Mouse (Mus musculus): ENCODE measurements around the gene Kalrn. TPM values are rescaled to one million over a fixed set of nuclear protein-coding genes. Genes with fewer than 3 reads are reported as not detected.

Gene Kalrn
- polyA plus RNA-seq, 1 experiment from 2014 or later = 12.7 TPM

- H3K36me3 ChIP-seq = no peaks in the 10 kb centered on the region
- H3K27me3 ChIP-seq = no peaks in the 10 kb centered on the region
- 44% methylated on average over 5 of the region's 5 CpGs for WGBS (ENCODE audit: insufficient replicate concordance)
- no peak overlapping the region for H3K4me3 ChIP-seq (replicated peaks)
- ATAC-seq (ENCODE audit: low read depth) = no peak
- H3K9me3 ChIP-seq (replicated peaks) = no peaks in the 10 kb centered on the region
- no peak overlapping the region for H3K4me2 ChIP-seq
- peaks cover 29% of the 10 kb centered on the region for H3K4me1 ChIP-seq (replicated peaks)
- H3K27ac ChIP-seq = no peak overlapping the region
- H3K9ac ChIP-seq = no peak overlapping the region
- DNase-seq = no peak
Observed at GRCm38 (mm10) chr16:33932126-33932525, 641.2 kb downstream of the Kalrn start.

- DNase-seq (no peak), ATAC-seq (ENCODE audit: low read depth) (no peak)
- 54% methylated on average over 2 of the region's 2 CpGs for WGBS (ENCODE audit: insufficient replicate concordance)
- H3K9me3 ChIP-seq (replicated peaks) = no peaks in the 10 kb centered on the region
- H3K36me3 ChIP-seq = no peaks in the 10 kb centered on the region
- H3K27me3 ChIP-seq = no peaks in the 10 kb centered on the region
- no peak overlapping the region for H3K4me2 ChIP-seq
- no peak overlapping the region for H3K4me3 ChIP-seq (replicated peaks)
- no peak overlapping the region for H3K9ac ChIP-seq
- H3K27ac ChIP-seq = no peak overlapping the region
- peaks cover 29% of the 10 kb centered on the region for H3K4me1 ChIP-seq (replicated peaks)
Observed at GRCm38 (mm10) chr16:33931682-33932081, 641.6 kb downstream of the Kalrn start.

GRCm38 (mm10) chr16:33930785-33931184 is 642.5 kb downstream of the Kalrn start:
- DNase-seq (no peak), ATAC-seq (ENCODE audit: low read depth) (no peak)
- H3K9ac ChIP-seq = no peak overlapping the region
- H3K27ac ChIP-seq = no peak overlapping the region
- H3K27me3 ChIP-seq = no peaks in the 10 kb centered on the region
- whole genome bisulfite sequencing (ENCODE audit: insufficient replicate concordance) = 57% methylated on average over 6 of the region's 6 CpGs
- no peak overlapping the region for H3K4me3 ChIP-seq (replicated peaks)
- H3K9me3 ChIP-seq (replicated peaks) = no peaks in the 10 kb centered on the region
- no peaks in the 10 kb centered on the region for H3K36me3 ChIP-seq
- no peak overlapping the region for H3K4me2 ChIP-seq
- H3K4me1 ChIP-seq (replicated peaks) = peaks cover 29% of the 10 kb centered on the region

GRCm38 (mm10) chr16:33928788-33929462 is 644.4 kb downstream of the Kalrn start:
- no peak for ATAC-seq (ENCODE audit: low read depth)

GRCm38 (mm10) chr16:33927263-33927824 is 646.0 kb downstream of the Kalrn start:
- Histone ChIP-seq H3K9me3 (replicated peaks) (no peaks in the 10 kb centered on the region), H3K27me3 (no peaks in the 10 kb centered on the region), H3K27ac (no peak overlapping the region), H3K4me1 (replicated peaks) (peaks cover 38% of the 10 kb centered on the region), H3K4me3 (replicated peaks) (no peak overlapping the region), H3K36me3 (no peaks in the 10 kb centered on the region), H3K4me2 (no peak overlapping the region), H3K9ac (no peak overlapping the region)
- ATAC-seq (ENCODE audit: low read depth) (no peak), DNase-seq (no peak)
- 59% methylated on average over 6 of the region's 6 CpGs for WGBS (ENCODE audit: insufficient replicate concordance)

More at GRCm38 (mm10) chr16:33928788-33929462, 644.4 kb downstream of the Kalrn start:
- DNase-seq = no peak
- Histone ChIP-seq H3K4me1 (replicated peaks) (peaks cover 24% of the 10 kb centered on the region), H3K4me2 (no peak overlapping the region), H3K27me3 (no peaks in the 10 kb centered on the region), H3K4me3 (replicated peaks) (no peak overlapping the region), H3K9ac (no peak overlapping the region), H3K36me3 (no peaks in the 10 kb centered on the region), H3K27ac (no peak overlapping the region), H3K9me3 (replicated peaks) (no peaks in the 10 kb centered on the region)
- WGBS (ENCODE audit: insufficient replicate concordance) = 52% methylated on average over 9 of the region's 9 CpGs

- Histone ChIP-seq H3K27ac (no peak overlapping the region), H3K9me3 (replicated peaks) (no peaks in the 10 kb centered on the region), H3K4me1 (replicated peaks) (peaks cover 41% of the 10 kb centered on the region), H3K9ac (no peak overlapping the region), H3K4me3 (replicated peaks) (no peak overlapping the region), H3K36me3 (peaks cover 4% of the 10 kb centered on the region; the same call in 1 of the 2 replicates), H3K4me2 (peak overlapping the region; percentile 4; the same call in 1 of the 2 replicates), H3K27me3 (no peaks in the 10 kb centered on the region)
- DNase-seq (peak; percentile 28), ATAC-seq (ENCODE audit: low read depth) (peak; percentile 78)
- 22% methylated on average over 8 of the region's 8 CpGs for WGBS (ENCODE audit: insufficient replicate concordance)
Observed at GRCm38 (mm10) chr16:33923758-33924157, 649.6 kb downstream of the Kalrn start.

GRCm38 (mm10) chr16:33923001-33923316 is 650.4 kb downstream of the Kalrn start:
- 19% methylated on average over 5 of the region's 5 CpGs for WGBS (ENCODE audit: insufficient replicate concordance)
- Histone ChIP-seq H3K27me3 (no peaks in the 10 kb centered on the region), H3K9ac (0 out of 2 replicates have a peak overlapping the region, but pooled peaks have one; percentile 18), H3K4me3 (replicated peaks) (no peak overlapping the region), H3K9me3 (replicated peaks) (no peaks in the 10 kb centered on the region), H3K36me3 (peaks cover 4% of the 10 kb centered on the region; the same call in 1 of the 2 replicates), H3K4me1 (replicated peaks) (peaks cover 38% of the 10 kb centered on the region), H3K27ac (peak overlapping the region; percentile 67), H3K4me2 (peak overlapping the region; percentile 42; the same call in 1 of the 2 replicates)
- no peak for DNase-seq
- ATAC-seq (ENCODE audit: low read depth) = no peak

- no peaks in the 10 kb centered on the region for H3K27me3 ChIP-seq
- H3K27ac ChIP-seq = peak overlapping the region; percentile 67
- WGBS (ENCODE audit: insufficient replicate concordance) = 12% methylated on average over 18 of the region's 18 CpGs
- H3K4me3 ChIP-seq (replicated peaks) = no peak overlapping the region
- ATAC-seq (ENCODE audit: low read depth) (peak; percentile 59), DNase-seq (peak; percentile 22)
- 0 out of 2 replicates have a peak overlapping the region, but pooled peaks have one; percentile 18 for H3K9ac ChIP-seq
- H3K9me3 ChIP-seq (replicated peaks) = no peaks in the 10 kb centered on the region
- peak overlapping the region; percentile 42 for H3K4me2 ChIP-seq
- H3K36me3 ChIP-seq = peaks cover 4% of the 10 kb centered on the region; the same call in 1 of the 2 replicates
- peaks cover 42% of the 10 kb centered on the region for H3K4me1 ChIP-seq (replicated peaks)
Observed at GRCm38 (mm10) chr16:33922111-33923000, 651.0 kb downstream of the Kalrn start.

GRCm38 (mm10) chr16:33921514-33921913 is 651.8 kb downstream of the Kalrn start:
- Histone ChIP-seq H3K9me3 (replicated peaks) (no peaks in the 10 kb centered on the region), H3K9ac (no peak overlapping the region), H3K27ac (peak overlapping the region; percentile 67; the same call in 1 of the 2 replicates), H3K27me3 (no peaks in the 10 kb centered on the region), H3K4me1 (replicated peaks) (peaks cover 50% of the 10 kb centered on the region), H3K4me2 (no peak overlapping the region), H3K36me3 (peaks cover 4% of the 10 kb centered on the region; the same call in 1 of the 2 replicates), H3K4me3 (replicated peaks) (no peak overlapping the region)
- no peak for DNase-seq
- no peak for ATAC-seq (ENCODE audit: low read depth)
- 42% methylated on average over 5 of the region's 5 CpGs for WGBS (ENCODE audit: insufficient replicate concordance)

Measured in liver, embryonic 13.5 days (tissue).